Mouse (Mus musculus) ES-Bruce4 (cell line): ENCODE measurements around the gene Hnrnph3.

Experiments used
- CTCF ChIP-seq: IDR thresholded peaks from one replicate; pipeline ENCODE4 v1.8.1; 2011; ENCODE audit warnings: low read depth, low read length
- EP300 ChIP-seq: IDR thresholded peaks from 2 replicates; pipeline ENCODE4 v1.6.1; 2011; ENCODE audit warnings: low read depth, low read length; ENCODE audit not compliant: insufficient read depth
- POLR2A ChIP-seq: IDR thresholded peaks from one replicate; pipeline ENCODE4 v1.8.1; 2011; ENCODE audit warnings: low read length; ENCODE audit not compliant: insufficient read depth

GRCm38 (mm10) chr10:62979667-62980038 lies 44.4 kb downstream of the Hnrnph3 start:
- TF ChIP-seq POLR2A (no peak), CTCF (no peak), EP300 (no peak)
